Mouse (Mus musculus): ENCODE measurements at regions not wholly inside any gene's neighbourhood (a gene's known extent, or its start where the extent isn't known, plus 50 kb on each side); places are given as distances from the start of the nearest gene placed in this dataset.

GRCm38 (mm10) chr8:64542501-64542900 lies 150.4 kb downstream of the Cpe start:
- DNase-seq: no peak

DNA sequence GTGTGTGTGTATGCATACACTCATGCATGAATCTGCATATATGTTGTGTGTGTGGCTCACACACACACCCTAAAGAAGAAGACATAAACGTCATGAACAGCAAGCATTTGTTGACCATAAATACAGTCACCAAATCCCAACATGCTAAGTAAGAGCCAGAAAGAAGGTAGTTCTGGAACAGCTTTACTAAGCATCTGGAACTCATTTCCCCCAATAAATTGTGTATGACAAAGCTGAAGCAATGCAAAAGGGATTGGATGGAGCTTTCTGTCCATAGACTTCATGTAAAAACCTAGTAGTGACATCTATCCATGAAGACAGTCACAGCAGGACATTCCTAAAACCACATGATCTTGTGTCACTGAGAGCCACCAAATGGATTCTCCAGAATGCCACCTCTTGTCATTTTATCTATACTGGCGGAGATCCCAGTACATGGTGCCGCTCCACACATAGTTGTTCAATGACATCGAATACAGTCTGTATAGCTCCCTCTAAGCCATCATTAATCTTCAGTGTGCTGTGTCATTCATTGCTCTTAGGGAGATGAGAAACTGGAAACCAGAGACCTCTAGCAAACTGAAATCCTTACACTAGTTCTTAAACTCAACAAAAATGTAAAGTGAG lies 152.9 kb downstream of the Cpe start:
- DNase-seq: no peak

GRCm38 (mm10) chr8:64531780-64532179 lies 161.1 kb downstream of the Cpe start:
- no peak for DNase-seq

- DNase-seq: no peak
These were observed 170.3 kb downstream of the Cpe start for GRCm38 (mm10) chr8:64522441-64523102.

GRCm38 (mm10) chr8:64519650-64520049 lies 173.2 kb downstream of the Cpe start:
- no peak for DNase-seq

DNA sequence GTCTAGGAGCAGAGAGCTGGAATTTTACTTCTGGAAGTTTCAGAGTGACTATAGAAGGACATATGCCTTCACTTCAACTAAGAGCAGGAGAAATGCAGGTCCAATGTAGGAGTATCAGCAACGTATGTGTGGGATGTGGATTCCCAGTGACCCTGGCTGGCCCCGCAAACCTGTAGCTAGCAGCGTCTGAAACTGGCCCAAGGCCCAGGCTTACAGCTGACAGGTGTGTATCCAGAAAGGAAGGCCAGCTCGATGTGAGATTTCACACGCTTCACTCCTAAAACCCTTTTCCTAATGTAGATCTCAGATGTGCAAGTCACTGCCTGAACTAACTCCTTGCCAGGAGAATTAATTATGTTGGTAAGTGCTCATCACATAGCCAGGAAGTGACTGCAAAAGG lies 176.9 kb downstream of the Cpe start:
- DNase-seq: peak in 1 of 2 experiments; percentile 38

- DNase-seq: no peak
These were observed 195.4 kb downstream of the Cpe start for GRCm38 (mm10) chr8:64497281-64498060.

DNA sequence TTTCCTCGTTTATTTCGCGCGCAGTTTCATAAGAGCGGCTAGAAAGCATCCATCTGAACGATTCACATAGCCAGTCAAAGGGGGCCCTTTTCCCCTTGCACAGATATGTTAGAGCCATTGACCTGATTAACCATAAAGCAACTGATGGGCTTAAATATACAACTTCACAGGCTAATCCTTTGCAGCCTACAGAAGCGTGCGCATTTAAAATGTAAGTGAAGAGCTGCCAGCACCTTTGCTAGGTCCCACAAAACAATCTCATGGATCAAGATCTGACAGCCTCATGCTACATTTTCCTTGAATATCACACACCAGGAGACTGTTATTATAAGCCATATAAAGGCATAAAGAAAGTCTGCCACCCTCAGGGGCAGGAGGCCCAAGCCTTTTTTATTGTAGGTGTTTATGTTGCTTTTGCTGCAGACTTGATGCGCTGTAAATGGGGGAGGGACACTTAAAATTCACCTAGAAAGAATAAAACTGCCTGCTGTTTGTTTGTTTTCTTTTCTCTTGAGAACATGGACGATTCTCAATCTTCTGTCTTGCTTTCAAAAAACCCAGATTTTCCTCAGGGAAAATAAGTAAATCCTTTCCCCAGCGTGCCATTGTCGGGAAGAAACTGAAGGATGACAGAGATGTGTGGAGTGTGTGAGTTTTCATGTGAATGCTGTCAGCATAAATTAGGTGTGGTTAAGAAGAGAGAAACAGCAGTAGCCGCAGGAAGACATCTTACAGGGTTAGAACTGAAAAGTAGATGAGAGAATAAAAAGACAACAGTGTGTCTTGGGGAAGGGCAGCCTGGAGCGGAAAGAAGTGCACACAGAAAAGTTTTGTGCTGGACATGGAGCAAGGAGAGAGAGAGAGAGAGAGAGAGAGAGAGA lies 196.3 kb downstream of the Cpe start:
- DNase-seq: no peak

GRCm38 (mm10) chr8:64491561-64491960 lies 201.3 kb downstream of the Cpe start:
- no peak for DNase-seq

- no peak for DNase-seq
These were observed 204.8 kb downstream of the Cpe start for GRCm38 (mm10) chr8:64488057-64488456.

DNA sequence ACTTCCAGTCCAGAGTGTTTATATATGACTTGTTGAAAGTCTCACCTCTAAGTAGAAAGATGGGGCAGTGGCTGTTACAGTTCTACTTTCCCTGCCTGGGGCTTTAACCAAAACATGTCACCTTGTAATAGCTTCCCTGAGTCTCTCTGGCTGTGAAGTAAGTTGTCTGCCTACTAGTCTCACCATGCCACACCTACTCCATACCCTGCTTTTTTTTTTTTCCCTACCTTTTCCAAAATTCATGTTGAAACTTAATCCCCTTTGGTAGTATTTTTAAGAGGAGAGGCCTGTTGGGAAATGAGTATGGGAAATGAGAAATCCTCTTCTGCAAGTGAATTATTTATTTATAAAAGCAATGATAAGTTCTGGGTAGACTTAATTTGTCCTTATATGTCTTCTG lies 219.6 kb downstream of the Cpe start:
- no peak for DNase-seq

- no peak for DNase-seq
These were observed 220.0 kb downstream of the Cpe start for GRCm38 (mm10) chr8:64472801-64473270.

GRCm38 (mm10) chr8:64461136-64461535 lies 231.7 kb downstream of the Cpe start:
- no peak for DNase-seq

DNA sequence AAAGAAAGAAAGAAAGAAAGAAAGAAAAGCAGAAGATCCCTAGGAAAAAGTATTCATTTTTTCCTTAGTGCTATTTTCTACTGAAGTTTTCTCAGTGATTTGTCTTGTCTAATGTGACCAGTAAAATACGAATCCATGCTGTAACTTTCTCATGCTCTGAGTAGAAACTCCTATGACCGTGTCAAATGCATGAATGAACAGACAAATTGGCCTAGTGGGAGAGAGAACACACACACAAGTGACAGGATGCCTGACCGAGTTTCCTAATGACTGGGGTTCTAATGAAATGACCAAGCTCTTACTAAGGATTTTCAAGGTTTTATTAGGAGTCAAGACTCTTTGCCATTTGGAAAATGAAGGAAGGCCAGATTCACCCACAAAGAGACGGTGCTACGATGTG lies 235.9 kb downstream of the Cpe start:
- no peak for DNase-seq

DNA sequence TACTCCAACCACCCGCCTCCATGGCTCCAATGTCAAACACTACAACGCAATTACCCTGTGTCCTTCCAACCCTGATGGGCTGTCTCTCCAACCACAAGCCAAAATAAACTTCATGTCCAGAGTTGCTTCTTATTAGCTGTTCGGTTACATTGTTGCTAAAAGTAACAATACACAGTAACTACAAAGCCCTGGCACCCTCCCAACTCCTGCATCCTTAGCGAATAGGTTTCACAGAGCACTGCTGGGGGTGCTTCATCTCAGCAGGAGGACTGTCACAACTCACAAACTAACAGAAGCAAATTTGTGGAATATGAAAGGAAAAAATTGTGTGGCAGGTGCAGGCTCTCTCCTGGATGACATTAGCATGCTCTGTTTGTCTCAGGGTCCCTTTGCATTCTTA lies 238.1 kb downstream of the Cpe start:
- no peak for DNase-seq

- DNase-seq: no peak
These were observed 239.3 kb upstream of the Tll1 start for GRCm38 (mm10) chr8:64445366-64445765.

DNA sequence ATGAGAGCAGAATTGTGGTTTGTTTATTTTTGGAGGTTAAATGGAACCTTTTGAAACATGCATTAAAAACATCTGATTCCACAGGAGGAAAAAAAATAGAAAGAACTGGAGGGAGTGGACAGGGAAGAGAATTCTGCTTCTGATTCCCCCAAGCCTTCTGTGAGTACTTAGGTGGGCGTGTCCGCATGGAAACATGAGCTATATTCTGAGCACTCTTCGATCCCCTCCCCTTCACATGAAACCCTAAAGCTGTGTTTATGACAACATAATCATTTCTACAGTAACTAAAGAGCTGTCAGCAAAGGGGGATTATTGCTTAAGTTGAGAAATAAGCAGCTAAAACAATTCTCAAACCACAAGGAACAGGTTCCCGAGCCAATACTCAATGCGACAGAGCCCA lies 238.4 kb upstream of the Tll1 start:
- no peak for DNase-seq

GRCm38 (mm10) chr8:64438489-64438888 lies 232.4 kb upstream of the Tll1 start:
- DNase-seq: no peak

DNA sequence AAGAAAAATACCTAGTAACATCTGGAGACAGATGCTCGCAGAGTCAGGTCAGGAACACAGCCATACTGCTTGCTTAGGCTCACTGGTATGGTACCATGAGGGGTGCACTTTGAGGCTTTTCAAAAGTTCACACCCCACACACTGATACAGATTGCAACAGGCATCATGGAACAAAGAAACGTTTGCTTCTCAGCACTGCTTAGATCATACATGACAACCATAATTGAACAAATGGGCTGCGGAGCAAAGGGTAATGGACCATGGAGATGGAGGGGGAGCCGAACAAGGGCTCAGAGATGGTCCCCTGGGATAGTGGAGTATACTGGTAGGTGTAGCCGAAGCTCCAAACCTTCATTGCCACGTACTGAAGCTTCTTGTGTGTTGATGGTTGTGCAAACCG lies 228.6 kb upstream of the Tll1 start:
- no peak for DNase-seq

GRCm38 (mm10) chr8:64422850-64423214 lies 216.8 kb upstream of the Tll1 start:
- no peak for DNase-seq

DNA sequence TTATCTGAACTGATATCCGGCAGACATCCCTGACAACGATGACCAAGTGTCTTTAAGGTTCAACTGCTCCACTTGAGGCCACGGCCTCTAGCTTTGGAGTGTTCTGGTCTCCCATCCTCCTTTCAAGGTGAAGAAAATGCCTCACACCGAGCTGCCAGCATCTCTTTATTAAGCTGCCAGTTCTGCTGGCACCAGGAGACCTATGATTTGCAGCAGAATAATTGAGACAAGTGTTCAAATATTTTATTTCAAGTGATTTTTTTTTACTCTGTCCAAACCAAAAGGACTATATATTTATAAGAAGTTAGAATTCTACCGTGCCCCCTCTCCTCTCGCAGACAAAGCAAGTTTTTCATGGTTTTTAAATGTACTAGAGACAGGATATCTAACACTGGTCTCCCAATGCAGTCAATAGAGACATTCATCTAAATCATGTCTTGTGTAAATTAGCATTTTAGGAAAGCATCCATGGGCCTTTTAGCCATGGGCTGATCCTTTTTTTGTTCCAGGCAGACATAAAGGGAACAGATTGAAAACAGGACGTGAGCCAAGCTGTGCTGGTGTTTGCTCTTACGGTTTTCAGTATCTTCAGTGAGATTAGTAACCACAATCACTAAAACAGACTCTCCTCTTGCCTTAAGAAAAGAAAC lies 216.3 kb upstream of the Tll1 start:
- DNase-seq: no peak

Measured in heart, adult 18-20 months (tissue).